Mouse (Mus musculus) lung, embryonic 15.5 days (tissue): ENCODE data around the gene Fam76b. TPM values are rescaled to one million over a fixed set of nuclear protein-coding genes. Genes with fewer than 3 reads are reported as not detected.
"Not testable (repeated sequence)": the region's sequence is repeated elsewhere in the genome, so short reads cannot be mapped to it uniquely, and the experiment has no call there.

Experiments used
- ATAC-seq: fragments of 200-750 bp; cut with Nextera tagmentation; 2 replicates; pipeline ENCODE4 v1.8.0; 2017; ENCODE audit warnings: moderate number of reproducible peaks, borderline replicate concordance; ENCODE audit not compliant: low FRiP score, low TSS enrichment; ENCODE audit errors: extremely low read depth
- H3K27ac ChIP-seq: fragments of 300-500 bp; sonication (generic); 2 replicates; pipeline ENCODE4 v1.5.1; 2015; ENCODE audit warnings: moderate library complexity, mild to moderate bottlenecking, inconsistent platforms
- H3K27me3 ChIP-seq: fragments of 300-500 bp; sonication (generic); 2 replicates; pipeline ENCODE4 v1.6.1; 2015; ENCODE audit warnings: inconsistent platforms
- H3K36me3 ChIP-seq: fragments of 300-500 bp; sonication (generic); 2 replicates; pipeline ENCODE4 v1.6.1; 2015; ENCODE audit warnings: inconsistent platforms
- H3K4me1 ChIP-seq: fragments of 300-500 bp; sonication (generic); 2 replicates; pipeline ENCODE4 v1.6.1; 2015; ENCODE audit warnings: inconsistent platforms
- H3K4me2 ChIP-seq: fragments of 300-500 bp; sonication (generic); 2 replicates; pipeline ENCODE4 v1.6.1; 2015; ENCODE audit warnings: inconsistent platforms, mild to moderate bottlenecking, moderate library complexity
- H3K4me3 ChIP-seq: fragments of 300-500 bp; sonication (generic); 2 replicates; pipeline ENCODE4 v1.5.1; 2015; ENCODE audit warnings: mild to moderate bottlenecking, inconsistent platforms
- H3K9ac ChIP-seq: fragments of 300-500 bp; sonication (generic); 2 replicates; pipeline ENCODE4 v1.6.1; 2015; ENCODE audit warnings: inconsistent platforms
- H3K9me3 ChIP-seq: fragments of 300-500 bp; sonication (generic); 2 replicates; pipeline ENCODE4 v1.6.1; 2016; ENCODE audit warnings: inconsistent platforms
- WGBS: fragments of 180-500 bp; shearing (Covaris S2); methylation state at CpG from one replicate; pipeline ENCODE4 v1.1.7; 2015; 5-methylcytosine and 5-hydroxymethylcytosine counted together
- polyA plus RNA-seq: library from polyadenylated mRNA; unstranded; fragments of >200 nt; fragmentation: Nextera tagmentation; extraction: Ambion mirVana; gene quantifications from 2 replicates; pipeline ENCODE4 v1.2.1, GENCODE M21; 2015

The Fam76b gene
- 22.3 and 26.6 TPM in 2 replicates for polyA plus RNA-seq

DNA sequence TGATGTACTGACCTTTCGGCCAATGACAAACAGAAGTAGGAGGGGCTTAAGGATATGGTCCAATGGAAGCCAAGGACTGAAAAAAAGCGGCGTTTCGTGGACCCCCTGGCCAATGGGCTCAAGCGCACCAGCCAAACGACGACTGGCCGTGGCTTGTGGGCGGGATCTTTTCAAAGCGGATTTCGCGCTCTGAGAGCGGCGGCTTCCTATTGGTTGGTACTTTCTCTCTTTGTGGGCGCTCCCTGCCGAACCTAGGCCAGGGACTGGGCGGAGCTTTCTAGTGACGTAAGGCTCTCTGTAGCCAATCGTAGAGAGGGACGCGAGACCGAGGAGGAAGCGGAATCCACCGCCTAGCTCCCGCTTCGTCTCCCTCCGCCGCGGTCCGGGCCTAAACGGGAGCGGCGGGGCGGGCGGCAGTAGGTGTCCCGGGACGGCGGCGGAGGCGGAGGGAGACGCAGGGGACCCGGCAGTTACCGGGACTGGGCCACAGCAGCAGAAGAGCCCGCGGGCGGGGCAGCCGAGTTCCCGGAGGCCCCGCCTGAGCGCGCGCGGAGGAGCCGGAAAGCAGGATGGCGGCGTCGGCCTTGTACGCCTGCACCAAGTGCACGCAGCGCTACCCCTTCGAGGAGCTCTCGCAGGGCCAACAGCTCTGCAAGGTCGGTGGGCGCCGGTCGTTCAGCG, at the start of gene Fam76b:
Gene Fam76b (plus strand): TSS at position 311 of the 681 bp plus-strand sequence.
- peak; percentile 92 for ATAC-seq
- H3K9ac ChIP-seq, result peak within 1 kb of the TSS; percentile 91
- peaks cover 20% of the 10 kb centered on the region for H3K36me3 ChIP-seq
- no peaks in the 10 kb centered on the region for H3K27me3 ChIP-seq
- H3K4me2 ChIP-seq, result peak within 1 kb of the TSS; percentile 76
- H3K4me1 ChIP-seq, result peaks cover 25% of the 10 kb centered on the region
- H3K9me3 ChIP-seq, result no peaks in the 10 kb centered on the region
- WGBS, result under 1% methylated on average over 65 of the region's 67 CpGs
- H3K27ac ChIP-seq, result peak within 1 kb of the TSS; percentile 98
- peak within 1 kb of the TSS; percentile 81 for H3K4me3 ChIP-seq

DNA sequence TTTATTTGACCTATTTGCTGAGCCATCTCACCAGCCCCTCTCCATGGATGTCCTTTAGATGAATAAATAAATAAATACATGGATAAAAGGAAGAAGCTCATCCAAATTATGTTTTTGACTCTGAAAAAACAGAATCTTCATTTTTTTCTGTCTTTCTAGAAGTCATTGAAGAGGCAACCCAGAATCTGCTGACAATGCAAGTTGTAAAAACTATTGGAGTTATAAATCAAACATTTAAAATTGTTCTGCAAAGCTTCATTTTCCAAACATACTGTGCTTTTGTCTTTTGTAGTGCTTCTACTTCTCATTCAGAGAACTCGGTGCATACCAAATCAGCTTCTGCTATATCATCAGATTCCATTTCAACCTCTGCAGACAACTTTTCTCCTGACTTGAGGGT, 45.5 kb upstream of the Fam76b start:
- Histone ChIP-seq H3K4me2 (no peak overlapping the region), H3K4me1 (peaks cover 4% of the 10 kb centered on the region; the same call in 1 of the 2 replicates)
- WGBS, result 98% methylated on average over 1 of the region's 1 CpGs

DNA sequence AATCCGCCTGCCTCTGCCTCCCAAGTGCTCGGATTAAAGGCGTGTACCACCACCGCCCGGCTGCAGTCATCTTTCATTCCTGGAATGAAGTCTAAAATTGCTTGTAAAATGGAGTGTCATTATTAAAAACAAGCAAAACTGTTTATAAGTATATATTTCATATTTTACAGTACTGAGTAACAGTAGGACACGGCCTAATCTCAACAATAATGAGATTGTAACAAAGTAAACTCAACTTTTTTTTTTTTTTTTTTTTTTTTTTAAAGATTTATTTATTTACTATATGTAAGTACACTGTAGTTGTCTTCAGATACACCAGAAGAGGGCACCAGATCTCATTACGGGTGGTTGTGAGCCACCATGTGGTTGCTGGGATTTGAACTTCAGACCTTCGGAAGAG, 36.7 kb upstream of the Fam76b start:
- not testable (repeated sequence) for H3K9me3 ChIP-seq, H3K9ac ChIP-seq, H3K4me3 ChIP-seq, H3K27ac ChIP-seq, H3K27me3 ChIP-seq, ATAC-seq, H3K4me2 ChIP-seq, H3K4me1 ChIP-seq
- WGBS, result 95% methylated on average over 8 of the region's 8 CpGs
- H3K36me3 ChIP-seq, result peaks cover 69% of the 10 kb centered on the region

More for the DNA sequence above, 45.5 kb upstream of the Fam76b start:
- no peaks in the 10 kb centered on the region for H3K9me3 ChIP-seq
- ATAC-seq, result no peak
- H3K36me3 ChIP-seq, result peaks cover 27% of the 10 kb centered on the region
- no peak overlapping the region for H3K9ac ChIP-seq
- no peak overlapping the region for H3K4me3 ChIP-seq
- no peak overlapping the region for H3K27ac ChIP-seq
- H3K27me3 ChIP-seq, result no peaks in the 10 kb centered on the region

DNA sequence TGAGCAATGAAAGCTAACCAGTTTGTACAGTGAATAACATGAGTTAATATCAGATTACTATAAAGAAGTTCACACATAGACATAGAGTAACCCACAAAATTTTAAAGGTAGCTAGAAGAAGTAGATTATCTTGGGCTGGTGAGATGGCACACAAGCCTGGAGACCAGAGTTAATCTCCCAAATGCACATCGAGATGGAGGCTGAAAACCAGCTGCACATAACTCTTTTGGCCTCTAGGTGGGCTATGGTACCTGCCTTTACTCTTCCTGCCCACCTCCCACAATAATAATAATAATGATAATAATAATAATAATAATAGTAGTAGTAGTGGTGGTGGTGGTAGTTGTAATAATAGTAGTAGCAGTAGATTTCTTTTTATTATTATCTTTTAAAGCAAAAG, 33.2 kb upstream of the Fam76b start:
- WGBS, result 77% methylated on average over 1 of the region's 1 CpGs
- no peaks in the 10 kb centered on the region for H3K4me1 ChIP-seq
- H3K27me3 ChIP-seq, result no peaks in the 10 kb centered on the region
- H3K9ac ChIP-seq, result no peak overlapping the region
- peaks cover 56% of the 10 kb centered on the region for H3K36me3 ChIP-seq
- no peak overlapping the region for H3K27ac ChIP-seq
- no peak overlapping the region for H3K4me2 ChIP-seq
- H3K4me3 ChIP-seq, result no peak overlapping the region
- H3K9me3 ChIP-seq, result no peaks in the 10 kb centered on the region
- no peak for ATAC-seq

DNA sequence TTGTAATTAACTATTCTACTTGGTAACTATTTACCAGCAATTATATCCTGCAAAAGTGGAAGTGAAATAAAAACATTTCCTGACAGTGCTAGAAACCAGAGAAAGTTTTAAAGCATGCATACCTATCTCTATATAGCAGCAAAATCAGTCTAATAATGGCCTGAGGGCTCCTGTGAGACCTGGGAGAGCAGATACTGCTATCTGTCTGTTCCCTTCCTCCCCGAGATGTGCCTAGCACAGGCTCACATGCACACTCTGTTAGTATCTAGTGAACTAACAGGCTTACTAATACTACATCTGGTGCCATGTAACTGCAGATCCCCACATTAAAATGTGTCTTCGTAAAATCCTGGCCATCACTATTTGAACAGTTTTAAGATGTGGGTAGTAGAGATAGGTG, 32.8 kb upstream of the Fam76b start:
- ATAC-seq, result no peak
- H3K27me3 ChIP-seq, result no peaks in the 10 kb centered on the region
- no peaks in the 10 kb centered on the region for H3K4me1 ChIP-seq
- H3K9ac ChIP-seq, result no peak overlapping the region
- no peak overlapping the region for H3K4me3 ChIP-seq
- H3K9me3 ChIP-seq, result no peaks in the 10 kb centered on the region
- peaks cover 56% of the 10 kb centered on the region for H3K36me3 ChIP-seq
- 92% methylated on average over 2 of the region's 2 CpGs for WGBS
- no peak overlapping the region for H3K4me2 ChIP-seq
- no peak overlapping the region for H3K27ac ChIP-seq

DNA sequence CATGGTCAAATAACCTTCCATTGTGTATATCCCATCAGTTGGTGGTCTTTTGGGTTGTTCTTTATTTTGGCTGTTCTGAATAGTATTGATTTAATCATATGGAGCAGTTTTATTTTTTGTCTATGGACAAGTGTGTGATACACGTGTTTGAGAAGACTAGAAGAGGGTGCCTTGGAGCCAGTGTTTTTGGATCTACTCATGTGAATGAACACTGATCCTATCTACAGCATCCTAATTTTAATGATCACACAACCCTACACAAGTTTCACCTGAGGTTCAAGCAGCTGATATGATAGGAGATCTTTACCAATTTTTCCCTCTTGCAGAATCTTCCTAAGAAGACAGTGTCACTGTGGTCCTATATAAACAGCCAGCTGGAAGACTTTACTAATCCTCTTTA, 23.0 kb upstream of the Fam76b start:
- H3K9ac ChIP-seq, result no peak overlapping the region
- H3K4me1 ChIP-seq, result no peaks in the 10 kb centered on the region
- peaks cover 67% of the 10 kb centered on the region for H3K36me3 ChIP-seq
- H3K27me3 ChIP-seq, result no peaks in the 10 kb centered on the region
- ATAC-seq, result no peak
- WGBS, result 72% methylated on average over 1 of the region's 1 CpGs
- H3K9me3 ChIP-seq, result no peaks in the 10 kb centered on the region
- no peak overlapping the region for H3K4me2 ChIP-seq
- no peak overlapping the region for H3K4me3 ChIP-seq
- no peak overlapping the region for H3K27ac ChIP-seq

DNA sequence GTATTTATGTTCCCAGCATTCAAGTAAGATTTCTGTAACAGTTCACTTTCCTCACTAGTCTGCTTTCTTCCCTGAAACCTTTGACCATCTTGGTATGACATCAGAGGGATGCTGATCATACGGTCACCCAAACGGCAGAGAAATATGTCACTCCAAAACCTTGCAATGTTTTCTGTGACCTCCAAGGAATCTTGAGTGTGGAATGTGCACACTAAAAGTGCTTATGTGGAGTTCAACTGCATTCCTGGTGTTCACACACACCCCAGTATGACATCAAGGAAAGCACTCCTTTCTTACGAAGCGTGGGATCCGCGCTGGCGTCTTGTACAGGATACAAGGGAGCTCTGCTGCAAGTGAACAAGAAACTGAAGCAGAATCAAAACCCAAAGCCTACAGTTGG, 20.7 kb upstream of the Fam76b start:
- H3K27me3 ChIP-seq, result no peaks in the 10 kb centered on the region
- ATAC-seq, result no peak
- 85% methylated on average over 7 of the region's 7 CpGs for WGBS
- no peak overlapping the region for H3K27ac ChIP-seq
- no peak overlapping the region for H3K4me3 ChIP-seq
- H3K4me1 ChIP-seq, result no peaks in the 10 kb centered on the region
- no peaks in the 10 kb centered on the region for H3K9me3 ChIP-seq
- no peak overlapping the region for H3K9ac ChIP-seq
- peaks cover 73% of the 10 kb centered on the region for H3K36me3 ChIP-seq
- no peak overlapping the region for H3K4me2 ChIP-seq

DNA sequence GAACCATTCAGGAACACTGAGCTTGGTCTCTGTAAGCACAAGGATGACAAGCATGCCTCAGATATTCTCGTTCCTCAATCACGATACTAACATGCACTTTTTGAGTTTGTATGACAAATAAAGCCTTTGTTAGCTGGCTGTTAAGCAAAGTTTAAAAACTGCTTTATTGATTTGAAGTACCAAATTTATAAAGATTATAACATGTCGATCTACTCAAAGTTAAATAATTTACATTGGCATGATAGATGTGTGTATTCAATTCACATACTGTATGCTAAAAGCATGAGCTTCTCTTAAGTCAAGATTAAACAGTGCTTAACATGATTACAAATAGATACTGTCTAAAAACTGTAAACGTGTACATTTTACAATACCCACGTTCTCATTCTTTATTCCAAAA, 19.9 kb upstream of the Fam76b start:
- Histone ChIP-seq H3K9me3 (no peaks in the 10 kb centered on the region), H3K4me2 (no peak overlapping the region), H3K36me3 (peaks cover 75% of the 10 kb centered on the region), H3K4me1 (no peaks in the 10 kb centered on the region), H3K27ac (no peak overlapping the region), H3K9ac (no peak overlapping the region), H3K27me3 (no peaks in the 10 kb centered on the region), H3K4me3 (no peak overlapping the region)
- WGBS, result 89% methylated on average over 5 of the region's 5 CpGs
- ATAC-seq, result no peak

DNA sequence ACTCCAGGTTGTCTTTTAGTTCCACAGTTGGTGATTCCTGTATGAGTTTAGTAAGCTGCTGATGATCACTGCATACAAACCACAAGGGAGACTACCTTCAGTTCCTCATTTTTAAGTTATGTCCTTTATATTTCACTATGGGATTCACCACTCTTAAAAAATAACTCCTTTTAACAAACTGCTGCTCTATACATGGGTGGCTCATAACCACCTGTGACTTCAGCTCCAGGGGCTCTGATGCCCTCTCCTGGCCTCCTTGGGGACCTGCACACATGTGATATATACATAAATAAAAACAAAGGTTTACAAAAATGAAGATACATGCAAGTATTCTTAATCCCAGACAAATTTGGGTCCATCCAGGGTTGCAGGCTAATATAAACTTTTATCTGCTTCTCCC, 17.6 kb upstream of the Fam76b start:
- H3K36me3 ChIP-seq, result peaks cover 74% of the 10 kb centered on the region

DNA sequence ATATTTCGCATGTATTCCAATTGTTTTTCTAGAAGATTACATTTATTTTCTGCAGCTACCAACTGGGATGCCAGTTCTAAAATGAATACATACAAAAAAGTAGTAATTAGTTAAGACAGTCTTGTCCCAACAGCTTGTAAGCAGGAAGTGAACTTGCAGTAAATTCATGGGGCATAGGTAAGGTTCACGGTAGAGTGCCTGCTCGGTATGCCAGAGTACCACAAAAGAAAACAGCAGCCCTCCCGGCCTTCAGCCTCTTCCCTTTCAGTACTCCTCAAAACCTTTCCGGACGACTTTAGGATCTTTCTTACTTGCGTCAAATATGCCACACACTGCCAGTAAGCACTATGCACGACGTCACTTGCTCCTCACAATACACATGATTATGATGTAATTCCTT, 9.1 kb upstream of the Fam76b start:
- H3K27ac ChIP-seq, result no peak overlapping the region
- 94% methylated on average over 9 of the region's 9 CpGs for WGBS
- peaks cover 75% of the 10 kb centered on the region for H3K36me3 ChIP-seq
- no peaks in the 10 kb centered on the region for H3K9me3 ChIP-seq
- H3K27me3 ChIP-seq, result no peaks in the 10 kb centered on the region
- no peaks in the 10 kb centered on the region for H3K4me1 ChIP-seq
- no peak overlapping the region for H3K4me3 ChIP-seq
- no peak overlapping the region for H3K9ac ChIP-seq
- ATAC-seq, result no peak
- H3K4me2 ChIP-seq, result no peak overlapping the region

More for the DNA sequence above, 17.6 kb upstream of the Fam76b start:
- Histone ChIP-seq H3K9ac (no peak overlapping the region), H3K27me3 (no peaks in the 10 kb centered on the region), H3K4me2 (no peak overlapping the region), H3K27ac (no peak overlapping the region), H3K4me3 (no peak overlapping the region), H3K4me1 (no peaks in the 10 kb centered on the region), H3K9me3 (no peaks in the 10 kb centered on the region)
- no peak for ATAC-seq

DNA sequence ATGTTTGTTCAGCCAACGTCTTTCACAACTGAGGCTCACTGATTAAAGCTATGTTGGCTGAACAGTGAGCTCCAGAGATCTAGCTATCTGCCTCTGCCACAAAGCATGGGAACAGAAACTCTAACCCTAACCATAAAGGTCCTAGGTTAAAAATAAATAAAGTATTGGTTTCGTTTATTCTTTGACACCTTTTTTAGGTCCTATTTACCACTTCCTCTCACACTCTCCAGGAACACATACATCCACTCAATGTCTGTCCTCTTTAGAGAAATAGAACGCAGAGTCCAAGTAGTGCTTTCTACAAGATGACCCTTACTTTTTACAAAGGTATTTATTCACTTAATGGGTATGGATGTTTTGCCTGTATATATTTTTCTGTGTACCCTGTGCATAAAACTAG, 6.7 kb upstream of the Fam76b start:
- 92% methylated on average over 3 of the region's 3 CpGs for WGBS
- Histone ChIP-seq H3K4me3 (no peak overlapping the region), H3K36me3 (peaks cover 55% of the 10 kb centered on the region), H3K9me3 (no peaks in the 10 kb centered on the region), H3K27me3 (no peaks in the 10 kb centered on the region), H3K9ac (no peak overlapping the region), H3K27ac (no peak overlapping the region), H3K4me2 (no peak overlapping the region), H3K4me1 (peaks cover 18% of the 10 kb centered on the region)
- no peak for ATAC-seq

DNA sequence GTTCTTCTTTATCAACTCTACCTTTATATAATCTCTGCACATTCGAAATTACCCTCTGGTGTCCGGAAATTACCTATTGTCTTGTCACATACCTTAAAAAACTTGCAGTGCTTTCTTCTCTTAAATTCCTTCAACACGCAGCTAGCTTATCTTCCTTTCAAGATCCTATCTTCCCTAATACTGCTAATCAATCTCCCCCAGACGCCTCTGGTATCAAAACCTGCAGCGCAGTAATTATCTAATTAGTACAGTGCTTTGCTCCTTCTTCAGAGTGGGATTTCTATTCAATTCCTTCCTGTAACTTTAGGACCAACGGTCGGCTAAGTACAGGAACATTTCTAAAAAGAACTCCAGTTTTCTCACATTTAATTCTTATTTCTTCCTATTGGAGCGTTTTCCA, 1.6 kb upstream of the Fam76b start:
- Histone ChIP-seq H3K4me1 (peaks cover 25% of the 10 kb centered on the region), H3K9ac (peak overlapping the region; percentile 86), H3K4me3 (peak overlapping the region; percentile 81), H3K27me3 (no peaks in the 10 kb centered on the region), H3K27ac (peak overlapping the region; percentile 98), H3K36me3 (peaks cover 11% of the 10 kb centered on the region), H3K4me2 (peak overlapping the region; percentile 67), H3K9me3 (no peaks in the 10 kb centered on the region)
- 4% methylated on average over 8 of the region's 8 CpGs for WGBS
- ATAC-seq, result no peak

DNA sequence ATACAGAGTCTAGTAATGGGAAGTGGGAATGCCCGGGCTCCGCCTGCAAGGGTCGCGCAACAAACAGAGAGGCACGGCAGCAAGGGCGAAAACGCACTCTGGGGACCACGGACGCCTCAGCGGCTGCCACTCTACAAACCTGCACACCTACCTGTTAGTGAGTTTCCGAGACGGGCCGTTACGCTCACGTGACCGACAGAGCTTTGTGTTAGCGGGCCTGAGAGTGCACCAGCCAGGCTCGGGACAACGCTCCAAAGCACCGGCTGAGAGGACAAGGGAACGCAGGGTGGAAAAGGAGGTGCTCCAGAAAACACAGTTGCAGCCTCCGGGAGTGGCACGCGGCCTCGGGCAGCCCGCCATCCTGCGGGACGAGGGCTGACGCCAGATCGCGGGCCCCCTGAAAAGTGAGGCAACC, 1.1 kb upstream of the Fam76b start:
- peak; percentile 16 for ATAC-seq
- Histone ChIP-seq H3K4me1 (peaks cover 25% of the 10 kb centered on the region), H3K27me3 (no peaks in the 10 kb centered on the region), H3K27ac (peak overlapping the region; percentile 98), H3K9ac (peak overlapping the region; percentile 86), H3K4me2 (peak overlapping the region; percentile 67), H3K4me3 (peak overlapping the region; percentile 81), H3K9me3 (no peaks in the 10 kb centered on the region), H3K36me3 (peaks cover 11% of the 10 kb centered on the region)
- WGBS, result under 1% methylated on average over 31 of the region's 31 CpGs
